Mouse (Mus musculus) forebrain, embryonic 12.5 days (tissue): ENCODE data around the gene Ifitm7. TPM values are rescaled to one million over a fixed set of nuclear protein-coding genes. Genes with fewer than 3 reads are reported as not detected.

Experiments used
- ATAC-seq: fragments of 200-750 bp; cut with Nextera tagmentation; 2 replicates; pipeline ENCODE4 v1.8.0; 2017; ENCODE audit warnings: moderate TSS enrichment; ENCODE audit not compliant: low FRiP score
- H3K27ac ChIP-seq: fragments of 300-500 bp; sonication (generic); 2 replicates; pipeline ENCODE4 v1.5.1; 2016; ENCODE audit warnings: mild to moderate bottlenecking
- H3K27me3 ChIP-seq: fragments of 300-500 bp; sonication (generic); 2 replicates; pipeline ENCODE4 v1.6.1; 2016; ENCODE audit warnings: mild to moderate bottlenecking
- H3K36me3 ChIP-seq: fragments of 300-500 bp; sonication (generic); replicated peaks from 2 replicates; pipeline ENCODE4 v1.6.1; 2016; ENCODE audit warnings: mild to moderate bottlenecking
- H3K4me1 ChIP-seq: fragments of 300-500 bp; sonication (generic); 2 replicates; pipeline ENCODE4 v1.6.1; 2016
- H3K4me2 ChIP-seq: fragments of 300-500 bp; sonication (generic); 2 replicates; pipeline ENCODE4 v1.6.1; 2016; ENCODE audit warnings: mild to moderate bottlenecking, moderate library complexity
- H3K4me3 ChIP-seq: fragments of 300-500 bp; sonication (generic); replicated peaks from 2 replicates; pipeline ENCODE4 v1.5.1; 2016; ENCODE audit warnings: mild to moderate bottlenecking
- H3K9ac ChIP-seq: fragments of 300-500 bp; sonication (generic); 2 replicates; pipeline ENCODE4 v1.6.1; 2016; ENCODE audit warnings: mild to moderate bottlenecking
- H3K9me3 ChIP-seq: fragments of 300-500 bp; sonication (generic); 2 replicates; pipeline ENCODE4 v1.6.1; 2016
- WGBS: fragments of 180-500 bp; shearing (Covaris S2); methylation state at CpG from one replicate; pipeline ENCODE4 v1.1.7; 2016; 5-methylcytosine and 5-hydroxymethylcytosine counted together
- polyA plus RNA-seq: library from polyadenylated mRNA; unstranded; fragments of >200 nt; fragmentation: Nextera tagmentation; extraction: Ambion mirVana; gene quantifications from 2 replicates; pipeline ENCODE4 v1.2.1, GENCODE M21; 2016

The Ifitm7 gene
- polyA plus RNA-seq, result 0.88 and 1.5 TPM in 2 replicates

- Histone ChIP-seq H3K9ac (peak within 1 kb of the TSS; percentile 79), H3K36me3 (no peaks in the 10 kb centered on the region), H3K4me1 (peaks cover 11% of the 10 kb centered on the region; the same call in 1 of the 2 replicates), H3K4me3 (peak within 1 kb of the TSS; percentile 64), H3K4me2 (peak within 1 kb of the TSS; percentile 69), H3K9me3 (no peaks in the 10 kb centered on the region), H3K27me3 (no peaks in the 10 kb centered on the region), H3K27ac (peak within 1 kb of the TSS; percentile 89)
- whole genome bisulfite sequencing, result under 1% methylated on average over 31 of the region's 31 CpGs
- ATAC-seq, result peak; percentile 86
These were observed at the start of gene Ifitm7, which contains the start of gene 2900011O08Rik for GRCm38 (mm10) chr16:13986574-13987478. TSS of gene Ifitm7 (minus strand) at chr16:13986888. TSS of gene 2900011O08Rik (plus strand) at chr16:13986604.

DNA sequence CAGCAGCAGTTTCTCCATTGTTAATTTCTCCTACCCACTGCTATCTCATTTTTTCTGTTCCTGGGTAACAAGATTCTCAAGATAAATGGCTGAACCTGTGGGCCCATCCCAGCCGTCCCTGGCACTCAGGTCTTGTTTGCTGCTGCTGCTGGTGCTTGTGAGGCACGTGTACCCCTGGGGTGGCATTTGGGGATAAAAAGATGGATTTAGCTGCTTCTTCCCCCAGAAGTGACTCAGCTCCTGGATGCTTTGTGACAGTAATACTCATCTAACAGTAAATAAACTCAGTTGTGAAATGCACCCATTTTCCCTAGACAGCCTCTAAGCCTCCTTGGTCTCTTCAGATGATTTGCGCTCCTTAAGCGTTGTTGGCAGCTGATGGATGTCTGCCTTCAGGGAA lies 46.4 kb upstream of the Ifitm7 start:
- H3K27me3 ChIP-seq, result no peaks in the 10 kb centered on the region
- peaks cover 5% of the 10 kb centered on the region; the same call in 1 of the 2 replicates for H3K4me1 ChIP-seq
- no peak overlapping the region for H3K4me3 ChIP-seq
- no peaks in the 10 kb centered on the region for H3K9me3 ChIP-seq
- no peak overlapping the region for H3K27ac ChIP-seq
- WGBS, result 87% methylated on average over 4 of the region's 4 CpGs
- no peak overlapping the region for H3K4me2 ChIP-seq
- H3K9ac ChIP-seq, result no peak overlapping the region
- H3K36me3 ChIP-seq, result no peaks in the 10 kb centered on the region
- ATAC-seq, result no peak

GRCm38 (mm10) chr16:14030650-14031049 lies 44.0 kb upstream of the Ifitm7 start:
- ATAC-seq, result no peak
- H3K27ac ChIP-seq, result no peak overlapping the region
- H3K4me2 ChIP-seq, result no peak overlapping the region
- no peaks in the 10 kb centered on the region for H3K27me3 ChIP-seq
- H3K9ac ChIP-seq, result no peak overlapping the region
- WGBS, result 90% methylated on average over 4 of the region's 4 CpGs
- peaks cover 5% of the 10 kb centered on the region; the same call in 1 of the 2 replicates for H3K4me1 ChIP-seq
- H3K36me3 ChIP-seq, result no peaks in the 10 kb centered on the region
- H3K9me3 ChIP-seq, result no peaks in the 10 kb centered on the region
- no peak overlapping the region for H3K4me3 ChIP-seq

DNA sequence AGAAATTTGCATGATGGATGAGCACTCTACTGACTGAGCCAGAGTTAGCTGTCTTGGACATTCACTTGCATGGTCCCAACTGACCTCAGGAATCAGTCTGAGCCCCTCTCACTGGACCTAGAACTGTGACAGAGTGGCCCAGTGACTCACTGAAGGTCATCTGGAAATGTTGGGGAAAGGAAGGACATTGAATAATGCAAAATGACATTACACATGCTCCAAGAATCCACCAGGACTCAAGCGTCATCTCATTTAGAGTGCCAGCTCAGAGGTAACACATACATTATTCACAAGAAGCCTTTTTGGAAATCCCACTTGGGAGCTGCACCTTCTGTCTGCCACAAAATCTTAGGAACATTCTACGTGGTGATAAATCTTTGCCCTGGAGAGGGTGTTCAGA lies 43.2 kb upstream of the Ifitm7 start:
- Histone ChIP-seq H3K36me3 (no peaks in the 10 kb centered on the region), H3K4me1 (peaks cover 9% of the 10 kb centered on the region; the same call in 1 of the 2 replicates), H3K27me3 (no peaks in the 10 kb centered on the region), H3K27ac (no peak overlapping the region), H3K4me2 (no peak overlapping the region), H3K9ac (no peak overlapping the region), H3K4me3 (no peak overlapping the region), H3K9me3 (no peaks in the 10 kb centered on the region)
- no peak for ATAC-seq
- WGBS, result 85% methylated on average over 2 of the region's 2 CpGs

DNA sequence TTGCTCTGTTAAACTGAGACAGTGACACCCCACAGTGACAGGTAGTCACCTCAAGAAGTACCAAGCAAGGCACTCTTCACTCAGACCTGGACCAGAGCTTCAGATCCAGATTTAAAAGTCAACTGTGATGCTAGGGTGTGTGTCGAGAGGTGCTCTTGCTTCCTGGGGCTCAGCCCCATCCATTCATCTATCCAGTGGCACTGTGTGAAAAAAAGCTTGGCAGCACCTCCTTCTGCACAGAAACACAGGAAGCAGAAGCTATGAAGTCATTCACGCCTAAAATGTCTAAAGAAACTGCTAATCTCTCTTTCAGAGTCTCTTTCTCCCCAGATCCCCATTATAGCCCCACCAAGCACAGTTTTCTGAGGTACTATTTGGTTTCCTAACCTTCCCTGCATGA lies 42.4 kb upstream of the Ifitm7 start:
- no peak for ATAC-seq
- WGBS, result 69% methylated on average over 2 of the region's 2 CpGs
- H3K4me2 ChIP-seq, result no peak overlapping the region
- H3K9me3 ChIP-seq, result no peaks in the 10 kb centered on the region
- H3K9ac ChIP-seq, result no peak overlapping the region
- no peak overlapping the region for H3K27ac ChIP-seq
- H3K4me3 ChIP-seq, result no peak overlapping the region
- H3K36me3 ChIP-seq, result no peaks in the 10 kb centered on the region
- H3K27me3 ChIP-seq, result no peaks in the 10 kb centered on the region
- H3K4me1 ChIP-seq, result peaks cover 9% of the 10 kb centered on the region; the same call in 1 of the 2 replicates

- peaks cover 4% of the 10 kb centered on the region; the same call in 1 of the 2 replicates for H3K4me1 ChIP-seq
- H3K9ac ChIP-seq, result no peak overlapping the region
- no peak overlapping the region for H3K27ac ChIP-seq
- H3K27me3 ChIP-seq, result no peaks in the 10 kb centered on the region
- H3K9me3 ChIP-seq, result no peaks in the 10 kb centered on the region
- WGBS, result 31% methylated on average over 2 of the region's 2 CpGs
- no peak for ATAC-seq
- no peaks in the 10 kb centered on the region for H3K36me3 ChIP-seq
- H3K4me3 ChIP-seq, result no peak overlapping the region
- no peak overlapping the region for H3K4me2 ChIP-seq
These were observed 38.7 kb upstream of the Ifitm7 start for GRCm38 (mm10) chr16:14025091-14025990.

- Histone ChIP-seq H3K4me1 (peaks cover 4% of the 10 kb centered on the region; the same call in 1 of the 2 replicates), H3K4me2 (no peak overlapping the region), H3K4me3 (no peak overlapping the region), H3K9ac (no peak overlapping the region), H3K9me3 (no peaks in the 10 kb centered on the region), H3K36me3 (no peaks in the 10 kb centered on the region), H3K27me3 (no peaks in the 10 kb centered on the region), H3K27ac (no peak overlapping the region)
- no peak for ATAC-seq
- WGBS, result 85% methylated on average over 3 of the region's 3 CpGs
These were observed 34.6 kb upstream of the Ifitm7 start for GRCm38 (mm10) chr16:14021166-14021822.

DNA sequence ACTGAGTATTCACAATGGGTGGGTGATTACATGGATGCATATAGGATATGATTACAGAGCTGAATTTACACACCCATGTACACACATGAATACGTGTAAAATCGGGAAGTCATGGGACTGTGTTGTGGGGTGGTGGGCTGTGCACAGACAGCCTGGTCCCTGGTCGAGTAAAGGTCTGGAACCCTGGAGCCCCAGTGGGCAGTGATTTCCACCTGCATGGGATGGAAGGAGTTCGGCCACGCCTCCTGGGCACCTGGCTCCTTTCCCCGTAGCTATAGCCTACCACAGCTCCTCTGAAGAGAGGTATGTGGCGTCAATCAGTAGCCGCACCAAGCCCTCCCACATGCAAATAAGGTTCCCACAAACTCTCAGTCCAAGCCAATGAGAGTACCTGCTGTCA lies 30.6 kb upstream of the Ifitm7 start:
- no peak overlapping the region for H3K27ac ChIP-seq
- no peaks in the 10 kb centered on the region for H3K4me1 ChIP-seq
- H3K36me3 ChIP-seq, result no peaks in the 10 kb centered on the region
- H3K4me2 ChIP-seq, result no peak overlapping the region
- 87% methylated on average over 8 of the region's 8 CpGs for WGBS
- no peaks in the 10 kb centered on the region for H3K9me3 ChIP-seq
- H3K4me3 ChIP-seq, result no peak overlapping the region
- no peak for ATAC-seq
- H3K9ac ChIP-seq, result no peak overlapping the region
- no peaks in the 10 kb centered on the region for H3K27me3 ChIP-seq

- H3K27me3 ChIP-seq, result no peaks in the 10 kb centered on the region
- no peaks in the 10 kb centered on the region for H3K36me3 ChIP-seq
- no peaks in the 10 kb centered on the region for H3K4me1 ChIP-seq
- no peak overlapping the region for H3K27ac ChIP-seq
- no peak overlapping the region for H3K4me2 ChIP-seq
- no peak for ATAC-seq
- 92% methylated on average over 4 of the region's 4 CpGs for WGBS
- H3K9me3 ChIP-seq, result no peaks in the 10 kb centered on the region
- H3K4me3 ChIP-seq, result no peak overlapping the region
- H3K9ac ChIP-seq, result no peak overlapping the region
These were observed 23.3 kb upstream of the Ifitm7 start for GRCm38 (mm10) chr16:14009966-14010365.

DNA sequence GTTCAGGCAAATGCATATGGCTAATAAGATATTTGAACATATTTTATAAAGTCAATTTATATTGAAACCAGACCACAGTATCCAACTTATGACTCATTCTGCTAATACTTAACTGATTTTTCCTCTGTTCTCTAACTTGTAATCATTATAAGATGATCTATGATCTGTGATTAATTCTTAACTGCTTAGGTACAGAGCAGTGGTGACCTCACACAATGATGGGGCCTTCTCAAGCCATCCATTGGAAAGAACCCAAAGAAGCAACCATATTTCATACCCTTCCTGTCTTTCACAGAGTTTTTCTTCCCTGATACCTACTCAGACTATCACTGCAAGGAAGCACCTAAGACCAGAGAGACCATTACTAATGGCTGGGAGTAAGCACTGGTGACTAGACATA lies 22.0 kb upstream of the Ifitm7 start:
- Histone ChIP-seq H3K27me3 (no peaks in the 10 kb centered on the region), H3K4me2 (no peak overlapping the region), H3K9ac (no peak overlapping the region), H3K4me1 (no peaks in the 10 kb centered on the region), H3K9me3 (no peaks in the 10 kb centered on the region), H3K27ac (no peak overlapping the region), H3K4me3 (no peak overlapping the region), H3K36me3 (no peaks in the 10 kb centered on the region)
- no peak for ATAC-seq

DNA sequence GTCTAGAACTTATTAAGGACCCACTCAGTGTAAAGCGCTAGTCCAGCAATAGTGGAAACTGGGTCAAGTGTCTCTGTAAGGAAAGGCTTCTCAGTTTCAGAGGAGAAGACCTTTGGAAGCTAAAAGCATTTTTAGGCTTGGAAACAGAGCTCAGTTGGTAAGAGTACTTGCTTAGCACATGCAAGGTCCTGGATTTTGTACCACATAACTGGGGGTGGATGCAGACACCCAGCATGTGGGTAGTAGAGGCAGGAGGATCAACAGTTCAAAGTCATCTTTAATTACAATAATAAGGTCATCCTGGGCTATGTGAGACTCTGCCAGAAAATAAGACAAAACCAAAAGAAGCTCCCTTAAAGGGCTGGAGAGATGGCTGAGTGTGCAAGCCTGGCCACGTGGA lies 21.4 kb upstream of the Ifitm7 start:
- Histone ChIP-seq H3K4me1 (no peaks in the 10 kb centered on the region), H3K27me3 (no peaks in the 10 kb centered on the region), H3K27ac (no peak overlapping the region), H3K9me3 (no peaks in the 10 kb centered on the region), H3K4me3 (no peak overlapping the region), H3K36me3 (no peaks in the 10 kb centered on the region), H3K4me2 (no peak overlapping the region), H3K9ac (no peak overlapping the region)
- WGBS, result 72% methylated on average over 2 of the region's 2 CpGs
- no peak for ATAC-seq

- Histone ChIP-seq H3K27ac (no peak overlapping the region), H3K27me3 (no peaks in the 10 kb centered on the region), H3K36me3 (no peaks in the 10 kb centered on the region), H3K4me2 (no peak overlapping the region), H3K4me3 (no peak overlapping the region), H3K9me3 (no peaks in the 10 kb centered on the region), H3K4me1 (no peaks in the 10 kb centered on the region), H3K9ac (no peak overlapping the region)
- no peak for ATAC-seq
- WGBS, result 89% methylated on average over 4 of the region's 4 CpGs
These were observed 18.6 kb upstream of the Ifitm7 start for GRCm38 (mm10) chr16:14005266-14005665.
